ENCODE assay signal across 7 mouse cellular contexts in genomic region chrX:110814592-110815548, GRCm38 (mm10). TPM values are rescaled to one million over a fixed set of nuclear protein-coding genes. Genes with fewer than 3 reads are reported as not detected.
DNase-seq lines count a peak whose midpoint lies in the region; ATAC-seq lines count a peak whose summit lies in the region.

No protein-coding gene starts in this region.

- ATAC-seq in lung, embryonic 15.5 days (ENCODE audit: borderline replicate concordance, extremely low read depth, low FRiP score, low TSS enrichment): peak; percentile 31; the same call in 1 of the 2 replicates
- ATAC-seq in limb, embryonic 11.5 days (ENCODE audit: insufficient number of reproducible peaks, low FRiP score, low TSS enrichment, low read depth): peak; percentile 33; the same call in 1 of the 2 replicates

- H3K4me2 ChIP-seq in lung, embryonic 15.5 days: peak overlapping the region; percentile 59
- H3K4me2 ChIP-seq in limb, embryonic 11.5 days (ENCODE audit: low read depth, severe bottlenecking): peak overlapping the region; percentile 49

- no peak overlapping the region for H3K9ac ChIP-seq in lung, embryonic 15.5 days
- no peak overlapping the region for H3K9ac ChIP-seq in limb, embryonic 11.5 days (ENCODE audit: low read length)

- no peak overlapping the region for H3K27ac ChIP-seq in lung, embryonic 15.5 days
- H3K27ac ChIP-seq in forebrain, embryonic 10.5 days: peak overlapping the region; percentile 84
- H3K27ac ChIP-seq in limb, embryonic 11.5 days (replicated peaks; ENCODE audit: low read depth, low read length): no peak overlapping the region

- no peak for DNase-seq in lung, postnatal 36 days
- peak; percentile 26 for DNase-seq in forebrain, embryonic 10.5 days (ENCODE audit: extremely low spot score, low spot score)
- peak; percentile 40 for DNase-seq in limb, embryonic 11.5 days (ENCODE audit: low spot score)
- DNase-seq in retina, postnatal 1 day: peak; percentile 30
- no peak for DNase-seq in adrenal gland, adult 2 months
- no peak for DNase-seq in urinary bladder, adult 2 months (ENCODE audit: low spot score)

- 17% methylated on average over 52 of the region's 52 CpGs for WGBS in lung, embryonic 15.5 days
- WGBS in forebrain, embryonic 10.5 days: 21% methylated on average over 52 of the region's 52 CpGs
- 16% methylated on average over 52 of the region's 52 CpGs for WGBS in limb, embryonic 11.5 days

- H3K4me1 ChIP-seq in lung, embryonic 15.5 days: no peaks in the 10 kb centered on the region
- peaks cover 23% of the 10 kb centered on the region for H3K4me1 ChIP-seq in forebrain, embryonic 10.5 days
- no peaks in the 10 kb centered on the region for H3K4me1 ChIP-seq in limb, embryonic 11.5 days (ENCODE audit: control insufficient read depth, insufficient read depth, low read length)

- peaks cover 38% of the 10 kb centered on the region for H3K27me3 ChIP-seq in lung, embryonic 15.5 days
- peaks cover 26% of the 10 kb centered on the region; the same call in 1 of the 2 replicates for H3K27me3 ChIP-seq in forebrain, embryonic 10.5 days (ENCODE audit: poor library complexity, severe bottlenecking)
- H3K27me3 ChIP-seq in limb, embryonic 11.5 days (ENCODE audit: control insufficient read depth, insufficient read depth, low read length): peaks cover 14% of the 10 kb centered on the region

- H3K4me3 ChIP-seq in lung, embryonic 15.5 days: peak overlapping the region; percentile 31
- peak overlapping the region; percentile 60 for H3K4me3 ChIP-seq in forebrain, embryonic 10.5 days
- peak overlapping the region; percentile 34 for H3K4me3 ChIP-seq in limb, embryonic 11.5 days (ENCODE audit: low read depth, low read length)

- H3K36me3 ChIP-seq in lung, embryonic 15.5 days: no peaks in the 10 kb centered on the region
- H3K36me3 ChIP-seq in forebrain, embryonic 10.5 days (replicated peaks): no peaks in the 10 kb centered on the region
- H3K36me3 ChIP-seq in limb, embryonic 11.5 days (ENCODE audit: control insufficient read depth, insufficient read depth, low read length): no peaks in the 10 kb centered on the region

- no peaks in the 10 kb centered on the region for H3K9me3 ChIP-seq in lung, embryonic 15.5 days
- H3K9me3 ChIP-seq in forebrain, embryonic 10.5 days: no peaks in the 10 kb centered on the region
- no peaks in the 10 kb centered on the region for H3K9me3 ChIP-seq in limb, embryonic 11.5 days (ENCODE audit: control insufficient read depth, low read length)

RNA-seq across cellular contexts. Expression of gene Pou3f4, which starts 0.8 kb away (rescaled TPM):
- polyA plus RNA-seq in lung, embryonic 15.5 days (2015; fragmentation: Nextera tagmentation; extraction: Ambion mirVana): 0.07 TPM in 1 of 2 replicates, not detected in the other
- 5.1 and 6.0 TPM in 2 replicates for polyA plus RNA-seq in forebrain, embryonic 10.5 days (2016; fragmentation: Nextera tagmentation; extraction: Ambion mirVana)
- polyA plus RNA-seq in limb, embryonic 11.5 days (2014; fragmentation: Nextera tagmentation; extraction: Ambion mirVana): 0.06 and 0.09 TPM in 2 replicates
- total RNA-seq in adrenal gland, adult 2 months (2021): not detected
- 0.06 TPM in 1 of 2 replicates, not detected in the other for polyA plus RNA-seq in adrenal gland, adult 2 months (2012; rRNA removed)
- 0.08 and 0.09 TPM in 2 replicates for polyA plus RNA-seq in urinary bladder, adult 2 months (2012; rRNA removed)

Comparison
In these comparisons a context has a peak if more than half of its experiments do, and no peak if none do; other contexts are left out.
1. DNase-seq: peak in forebrain, embryonic 10.5 days (single experiment), limb, embryonic 11.5 days (single experiment) and retina, postnatal 1 day (single experiment); none in lung, postnatal 36 days (single experiment), adrenal gland, adult 2 months (single experiment) and urinary bladder, adult 2 months (single experiment).
2. Peak in every context shown above with its lines, with median percentiles within 50 percentile points of each other: H3K4me3 ChIP-seq.